Mouse (Mus musculus) ZHBTc4 (cell line): ENCODE results near the gene Idh3a.
A peak's percentile ranks its signal among the peaks of the same experiment; 100 is the strongest.
"Not testable (repeated sequence)": the region's sequence is repeated elsewhere in the genome, so short reads cannot be mapped to it uniquely, and the experiment has no call there.

ENCODE experiments used
- DNase-seq: peaks from one replicate; pipeline ENCODE4 v3.0.0-alpha.2; 2011; ENCODE audit warnings: low read depth, low spot score

Idh3a gene

DNA sequence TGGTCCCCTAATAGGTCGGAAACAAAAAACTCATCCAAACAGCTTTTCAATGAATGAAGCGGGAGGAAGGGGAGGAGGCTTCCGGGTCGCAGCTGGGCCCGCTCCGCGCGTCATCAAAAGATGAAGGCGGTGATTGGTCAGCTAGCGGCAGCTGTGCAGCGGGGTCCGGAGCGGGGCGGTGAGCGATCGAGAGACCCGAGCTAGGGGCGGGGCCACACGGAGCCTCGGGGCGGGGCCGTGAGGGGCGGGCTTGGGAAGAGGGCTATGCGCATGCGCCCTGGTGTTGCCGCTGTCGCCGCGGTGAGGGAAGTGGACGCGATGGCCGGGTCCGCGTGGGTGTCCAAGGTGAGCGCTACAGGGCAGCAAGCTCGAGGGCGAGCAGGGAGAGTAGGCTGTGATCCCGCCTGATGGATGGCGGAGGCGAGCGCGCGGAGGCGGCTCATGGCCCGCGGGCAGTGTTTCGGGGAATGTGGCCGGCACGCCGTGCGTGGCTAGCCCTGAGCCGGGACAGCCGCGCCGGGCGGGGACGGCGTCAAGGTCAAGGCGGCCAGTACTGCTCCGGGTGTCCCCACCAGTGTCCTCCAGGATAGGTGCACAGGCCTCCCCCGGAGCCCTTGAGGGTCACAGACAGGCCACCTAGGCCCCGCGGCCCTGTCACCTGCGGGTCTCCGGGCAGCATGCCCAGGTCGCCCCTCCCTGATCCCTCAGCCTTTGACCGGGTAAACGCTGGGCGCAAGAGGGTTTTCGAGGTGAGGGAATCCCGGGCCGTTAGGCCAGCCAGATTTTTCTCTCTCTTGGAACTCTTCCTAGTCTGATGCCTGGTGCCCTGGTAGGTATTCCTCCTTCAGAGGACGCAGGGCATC is at the start of gene Idh3a:
Gene Idh3a, plus strand, starts transcription at position 136 of the 863 bp plus-strand sequence.
- DNase-seq, result peak; percentile 98

DNA sequence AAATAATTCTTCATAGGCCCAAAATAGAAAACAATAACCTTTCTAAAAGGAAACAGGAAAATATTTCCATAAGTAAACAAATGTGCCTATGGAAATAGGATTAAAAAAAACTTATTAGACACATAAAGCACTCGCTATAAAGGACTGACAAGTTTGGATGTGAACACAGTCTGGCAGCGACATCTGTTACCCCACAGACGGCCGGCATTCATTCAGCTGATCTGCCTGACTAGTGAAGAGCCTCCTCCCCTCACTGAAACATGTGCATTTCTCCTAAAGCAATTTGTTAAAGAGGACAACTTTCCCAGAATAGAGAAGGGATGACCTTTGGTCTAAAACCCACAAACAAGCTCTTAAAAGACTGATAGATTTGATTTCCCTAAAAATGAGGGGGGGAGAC is 49.1 kb upstream of the Idh3a start:
- no peak for DNase-seq

DNA sequence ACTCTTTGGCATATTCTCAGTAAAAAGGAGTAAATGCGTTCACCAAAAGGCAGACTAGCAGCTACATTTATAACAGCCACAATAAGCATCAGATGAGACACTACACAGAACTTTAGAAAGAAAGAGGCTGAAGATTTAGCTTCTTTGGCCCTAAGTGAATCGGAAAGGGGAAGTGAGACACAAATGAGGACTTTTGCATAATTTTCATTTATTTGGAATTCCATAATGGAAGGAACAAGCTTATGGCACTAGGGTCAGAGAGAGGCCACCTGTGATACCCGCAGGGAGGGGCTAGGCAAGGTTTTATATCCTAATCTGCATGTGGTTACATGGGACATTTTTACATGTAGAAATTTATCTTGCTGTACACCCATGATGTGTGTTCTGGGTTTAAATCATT is 48.7 kb upstream of the Idh3a start:
- DNase-seq, result no peak

DNA sequence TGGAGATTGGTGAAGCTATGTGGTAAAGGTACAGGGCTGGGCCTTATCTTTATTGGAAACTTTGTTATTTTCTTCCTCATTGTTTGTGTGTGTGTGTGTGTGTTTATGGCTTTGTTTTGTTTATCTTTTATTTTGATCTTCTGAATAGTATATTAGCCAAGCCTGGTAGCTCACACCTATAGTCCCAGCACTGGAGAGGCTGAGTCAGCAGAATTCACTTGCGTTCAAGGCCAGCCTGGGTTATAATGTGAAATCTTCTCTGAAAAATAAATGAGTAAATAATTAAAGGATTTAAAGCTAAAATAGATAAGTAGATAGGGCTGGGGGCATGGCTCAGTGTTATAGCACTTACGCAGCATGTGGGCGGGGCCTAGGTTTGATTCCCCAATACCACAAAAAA is 47.9 kb upstream of the Idh3a start:
- no peak for DNase-seq

DNA sequence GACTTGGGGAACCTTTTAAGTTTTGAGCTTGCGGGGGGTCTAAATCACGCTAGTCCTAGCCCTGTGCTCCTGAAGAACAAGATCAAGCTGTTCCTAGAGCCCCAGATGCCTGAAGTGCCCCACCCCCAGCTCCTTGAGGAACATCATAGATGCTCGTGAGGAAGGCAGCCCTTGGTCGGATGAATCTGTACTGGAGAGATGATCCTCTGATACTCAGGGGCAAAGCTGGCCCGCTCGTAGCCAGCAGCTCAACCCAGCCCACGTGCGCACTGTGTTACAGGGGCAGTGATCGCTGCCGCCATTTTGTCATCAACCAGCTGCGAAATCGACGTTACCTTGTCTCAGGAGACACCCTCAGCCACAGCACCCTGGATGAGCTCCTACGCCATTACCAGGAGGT is 47.5 kb upstream of the Idh3a start, which contains the start of gene Sh2d7:
Gene Sh2d7, plus strand, starts transcription at position 301 of the 400 bp plus-strand sequence.
- no peak for DNase-seq

DNA sequence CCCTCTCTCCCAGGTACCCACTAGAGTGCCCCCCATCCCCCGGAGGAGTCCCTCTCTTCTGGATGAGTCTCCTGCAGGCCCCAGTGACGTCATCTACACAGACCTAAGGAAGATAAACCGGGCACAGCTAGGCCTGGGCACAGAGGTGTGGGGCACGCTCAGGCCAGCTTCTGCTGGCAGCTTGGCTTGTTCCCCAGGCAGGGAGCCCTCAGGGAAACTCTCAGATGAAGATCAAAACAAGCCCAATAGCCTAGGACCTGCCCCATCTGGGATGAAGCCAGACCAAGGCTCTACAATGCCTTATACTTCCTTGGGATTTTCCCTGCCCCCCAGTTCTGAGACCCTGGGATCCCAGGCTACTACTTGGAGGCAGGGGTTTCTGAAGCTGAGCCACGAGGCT is 45.3 kb upstream of the Idh3a start:
- DNase-seq, result no peak

DNA sequence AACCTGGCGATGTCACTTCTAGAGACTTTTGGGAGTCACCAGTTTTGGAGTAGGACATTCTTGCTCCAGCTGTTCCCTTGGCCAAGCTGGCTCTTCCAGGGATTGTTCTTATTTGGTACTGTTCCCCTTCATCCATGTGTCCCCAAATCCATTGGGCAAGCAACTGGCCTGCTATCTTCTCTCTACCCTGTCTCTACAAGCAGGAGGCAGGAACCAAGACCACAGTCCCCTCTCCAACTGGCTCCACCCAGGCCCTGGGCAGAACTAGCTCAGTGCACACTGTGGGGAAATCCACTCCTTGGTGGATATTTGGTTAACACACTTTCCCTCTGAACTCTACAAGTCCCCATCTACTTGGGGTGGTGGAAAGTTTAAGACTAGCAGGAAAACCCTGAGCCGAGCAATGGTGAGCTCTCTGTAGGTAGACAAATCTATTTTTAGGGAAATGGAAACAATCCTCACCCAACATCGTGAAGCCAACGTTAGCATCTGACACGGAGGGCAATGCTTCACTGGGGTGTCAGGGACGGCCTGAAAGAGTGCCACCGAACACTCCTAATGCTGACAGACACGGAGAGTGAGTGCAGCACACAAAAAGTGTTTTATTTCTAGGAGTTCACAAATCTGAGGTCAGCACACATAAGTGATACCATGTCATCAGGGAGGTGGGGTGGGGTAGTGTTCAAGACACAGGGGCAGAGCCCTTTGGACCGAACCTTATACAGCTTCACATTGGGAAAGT is 41.8 kb upstream of the Idh3a start:
- DNase-seq, result no peak

DNA sequence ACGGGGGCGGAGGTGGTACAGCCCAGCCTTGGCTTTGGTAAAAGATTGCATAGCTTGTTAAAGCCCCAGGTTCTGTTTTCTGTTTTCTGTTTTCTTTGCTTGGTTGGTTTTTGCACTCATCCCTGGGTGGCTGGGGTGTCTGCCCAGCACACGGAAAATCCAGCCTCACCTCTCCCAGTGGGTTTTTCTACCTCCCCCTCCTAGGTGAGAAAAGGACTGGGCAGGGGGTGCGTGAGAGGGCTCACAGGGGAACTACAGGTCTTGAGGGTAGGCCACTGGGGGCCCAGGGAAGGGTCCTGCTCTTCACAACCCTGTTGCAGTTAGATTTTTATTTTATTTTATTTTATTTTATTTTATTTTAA is 41.2 kb upstream of the Idh3a start:
- DNase-seq, result no peak

DNA sequence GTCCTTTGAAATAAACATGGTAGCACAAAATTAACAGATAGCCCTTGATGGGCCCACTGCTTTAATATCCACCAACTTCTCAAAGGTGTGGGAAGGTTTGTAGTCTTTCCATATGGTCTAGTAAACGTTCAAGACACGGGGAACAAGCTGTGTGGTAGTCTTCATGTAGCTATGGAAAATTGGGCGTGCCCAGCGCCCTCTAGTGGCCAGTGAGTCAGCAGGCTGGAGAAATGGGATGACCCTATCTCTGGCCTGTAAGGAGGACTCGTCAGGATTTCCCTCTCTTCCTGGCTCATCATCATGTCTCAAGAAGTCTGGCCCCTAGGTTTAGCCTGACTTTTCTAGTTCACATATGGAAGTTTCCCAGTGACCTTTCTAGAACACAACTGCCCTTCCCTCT is 38.6 kb upstream of the Idh3a start:
- peak; percentile 47 for DNase-seq

DNA sequence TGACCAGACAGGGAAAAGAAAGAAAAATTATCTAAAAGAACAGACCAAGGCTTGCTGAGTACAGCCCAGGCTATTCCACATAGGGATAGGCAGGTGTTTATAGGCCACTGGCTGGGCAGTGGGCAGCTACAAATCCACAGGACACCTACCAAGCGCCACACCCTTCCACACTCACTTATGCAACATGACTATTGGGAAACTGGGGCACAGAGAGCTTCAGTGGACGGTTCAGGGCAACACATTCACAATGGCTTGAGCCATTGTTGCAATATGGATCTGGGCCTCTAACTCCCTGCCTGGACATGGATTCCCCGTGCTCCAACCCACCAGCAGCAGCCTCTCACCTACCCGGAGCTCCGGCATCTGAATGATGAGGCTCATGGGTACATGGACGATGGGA is 36.7 kb upstream of the Idh3a start:
- no peak for DNase-seq

DNA sequence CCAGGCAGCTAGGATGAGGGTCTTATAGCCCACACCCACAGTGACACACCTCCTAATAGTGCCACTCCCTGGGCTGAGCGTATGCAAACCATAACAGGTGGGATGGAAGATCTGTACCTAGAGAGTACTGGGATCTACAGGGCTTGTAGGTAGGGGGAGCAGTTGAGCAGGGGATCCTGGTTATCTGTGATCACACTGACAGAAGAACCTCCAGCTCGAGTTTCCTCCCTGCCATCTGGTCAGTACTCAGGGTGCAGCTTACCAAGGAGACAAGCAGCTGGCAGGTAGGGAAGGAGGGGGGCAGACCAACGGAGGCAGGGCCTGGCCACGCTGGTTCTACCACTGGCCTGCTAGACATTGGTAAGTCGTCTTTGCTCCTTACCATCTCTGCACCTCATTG is 33.7 kb upstream of the Idh3a start:
- peak; percentile 41 for DNase-seq

DNA sequence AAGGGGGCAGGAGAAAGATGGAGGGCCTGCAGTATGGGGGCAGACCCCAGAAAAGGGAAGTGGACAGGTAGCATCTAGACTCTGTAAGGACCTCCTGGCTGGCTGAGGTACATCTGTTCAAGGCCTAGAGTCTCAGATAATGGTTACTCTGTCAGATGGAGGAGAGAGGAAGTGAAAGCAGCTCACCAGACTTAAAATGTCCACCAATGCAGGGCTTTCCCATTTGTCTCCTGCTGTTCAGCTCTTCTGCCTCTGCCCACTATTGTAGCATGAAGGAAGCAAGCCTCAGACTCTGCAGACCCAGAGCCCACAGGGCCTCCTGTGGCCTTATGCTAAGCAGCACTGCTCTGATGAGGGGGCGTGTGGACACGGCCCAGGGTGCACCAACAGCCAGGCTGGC is 31.1 kb upstream of the Idh3a start:
- no peak for DNase-seq

DNA sequence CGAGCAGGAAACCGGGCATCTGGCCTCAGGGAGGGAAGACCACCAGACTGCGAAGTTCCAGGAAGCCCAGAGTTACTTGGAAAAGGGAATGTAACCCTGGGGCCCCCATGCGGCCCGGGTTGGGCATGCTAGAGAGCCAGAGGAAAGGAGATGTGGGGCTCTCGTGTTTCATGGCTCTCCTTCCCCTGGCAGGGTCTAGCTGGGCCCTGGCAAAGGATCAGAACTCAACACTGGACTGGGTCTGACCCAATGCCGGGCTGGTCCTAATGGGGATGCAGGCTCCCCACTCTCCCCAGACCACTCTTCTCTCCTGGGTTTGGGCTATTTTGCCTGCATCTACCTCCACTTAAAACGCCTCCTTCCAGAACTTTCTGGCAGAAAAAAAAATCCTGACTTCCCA is 27.4 kb upstream of the Idh3a start:
- no peak for DNase-seq

DNA sequence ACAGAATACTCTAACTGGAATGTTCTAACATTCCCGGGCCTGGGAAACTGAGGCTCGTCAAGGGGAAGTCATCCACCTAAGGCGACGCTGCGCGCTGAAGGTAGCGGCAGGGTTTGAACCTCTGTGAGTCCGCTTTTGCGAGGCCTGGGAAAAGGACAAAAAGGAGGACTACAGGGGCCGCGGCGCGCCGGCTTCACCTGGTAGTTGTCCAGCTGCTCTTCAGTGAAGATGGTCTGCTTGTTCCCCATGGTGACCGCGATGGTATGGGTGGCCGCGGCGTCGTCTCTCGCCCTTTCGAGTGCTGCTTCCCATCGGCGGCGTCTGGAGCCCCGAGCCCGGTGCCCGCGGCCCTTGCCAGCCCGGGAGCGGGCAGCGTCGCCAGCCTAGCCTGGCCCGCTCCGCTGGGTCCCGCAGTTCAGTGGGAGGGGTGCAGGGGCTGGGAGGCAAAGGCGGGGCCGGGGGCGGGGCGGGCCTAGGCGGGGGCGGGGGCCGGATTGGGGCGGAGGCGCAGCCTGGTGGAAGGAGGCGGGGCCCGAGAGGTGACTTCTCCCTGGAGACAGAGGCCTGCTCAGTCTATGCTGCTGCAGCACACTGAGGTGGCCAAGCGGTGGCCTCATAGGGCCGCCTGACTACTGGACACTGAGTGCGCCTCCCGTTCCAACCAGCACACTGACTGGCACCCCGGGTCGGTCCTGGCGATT is 26.2 kb upstream of the Idh3a start, which contains the start of gene Cib2:
Gene Cib2, minus strand, starts transcription at position 448 of the 701 bp plus-strand sequence.
- DNase-seq, result peak; percentile 77

DNA sequence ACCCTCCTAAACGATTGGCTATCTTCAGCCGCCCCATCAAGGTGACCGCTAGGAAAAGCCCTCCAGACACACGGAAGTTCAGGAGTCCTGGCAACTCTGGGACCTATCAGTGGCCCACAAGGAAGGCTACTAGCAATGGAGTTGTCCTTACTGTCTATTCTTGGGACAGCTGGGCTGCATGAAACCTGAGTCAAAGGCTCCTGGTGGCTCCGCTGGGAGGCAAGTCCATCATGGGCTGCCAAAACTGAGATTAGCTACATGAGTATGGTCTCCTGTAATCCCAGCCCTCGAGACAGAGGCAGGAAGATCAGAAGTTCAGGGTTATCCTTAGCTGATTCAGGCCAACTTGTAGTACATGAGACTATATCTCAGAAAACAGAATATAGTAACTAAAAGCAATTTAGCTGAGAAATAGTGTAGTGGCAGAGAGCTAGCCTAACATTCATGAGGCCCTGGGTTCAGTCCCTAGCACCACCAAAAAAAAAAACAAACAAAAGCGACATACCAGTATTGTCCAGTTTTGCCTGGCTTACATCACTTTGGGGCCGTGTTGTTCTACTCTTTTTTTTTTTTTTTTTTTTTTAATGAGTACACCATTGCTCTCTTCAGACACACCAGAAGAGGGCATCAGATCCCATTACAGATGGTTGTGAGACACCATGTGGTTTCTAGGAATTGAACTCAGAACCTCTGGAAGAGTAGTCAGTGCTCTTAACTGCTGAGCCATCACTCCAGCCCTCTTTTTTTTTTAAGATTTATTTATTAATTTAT is 25.1 kb upstream of the Idh3a start:
- peak; percentile 9 for DNase-seq

DNA sequence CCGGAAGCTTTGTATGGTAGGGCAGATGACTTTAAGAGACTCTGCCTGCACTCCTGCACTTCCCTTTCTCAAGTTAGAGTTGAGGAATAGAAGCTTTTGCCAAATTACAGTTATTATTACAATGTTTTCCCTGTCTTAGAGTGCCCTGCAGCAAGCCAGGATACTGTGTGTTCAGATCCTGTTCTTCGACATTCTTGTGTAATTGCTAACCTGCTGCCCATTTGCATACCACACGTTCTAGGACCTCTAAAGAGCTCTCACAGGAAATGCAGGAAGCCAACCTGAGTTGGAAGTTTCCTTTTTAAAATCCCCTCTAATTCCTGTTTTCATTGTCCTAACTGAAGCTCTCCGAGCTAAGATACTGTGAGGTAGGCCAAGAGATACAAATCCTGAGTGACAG is 19.2 kb upstream of the Idh3a start:
- DNase-seq, result no peak

DNA sequence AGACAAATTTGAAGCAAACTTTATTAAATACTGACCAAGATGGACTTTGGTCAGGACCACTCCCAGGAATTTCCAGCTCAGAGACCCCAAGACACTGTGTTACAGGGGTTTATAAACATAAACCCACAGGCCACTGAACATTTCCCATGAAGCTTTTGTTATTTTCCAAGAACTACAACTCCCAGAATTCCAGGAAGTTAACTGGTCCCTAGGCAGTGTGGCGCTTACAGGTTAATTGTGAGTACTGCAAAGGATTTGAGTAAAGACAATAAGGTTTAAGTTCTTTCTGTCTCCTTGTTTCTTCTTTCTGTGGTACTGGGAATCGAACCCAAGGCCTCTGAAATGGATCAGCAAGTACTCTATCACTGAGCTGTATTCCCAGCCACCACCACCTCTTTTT is 17.4 kb upstream of the Idh3a start:
- DNase-seq, result peak; percentile 60

DNA sequence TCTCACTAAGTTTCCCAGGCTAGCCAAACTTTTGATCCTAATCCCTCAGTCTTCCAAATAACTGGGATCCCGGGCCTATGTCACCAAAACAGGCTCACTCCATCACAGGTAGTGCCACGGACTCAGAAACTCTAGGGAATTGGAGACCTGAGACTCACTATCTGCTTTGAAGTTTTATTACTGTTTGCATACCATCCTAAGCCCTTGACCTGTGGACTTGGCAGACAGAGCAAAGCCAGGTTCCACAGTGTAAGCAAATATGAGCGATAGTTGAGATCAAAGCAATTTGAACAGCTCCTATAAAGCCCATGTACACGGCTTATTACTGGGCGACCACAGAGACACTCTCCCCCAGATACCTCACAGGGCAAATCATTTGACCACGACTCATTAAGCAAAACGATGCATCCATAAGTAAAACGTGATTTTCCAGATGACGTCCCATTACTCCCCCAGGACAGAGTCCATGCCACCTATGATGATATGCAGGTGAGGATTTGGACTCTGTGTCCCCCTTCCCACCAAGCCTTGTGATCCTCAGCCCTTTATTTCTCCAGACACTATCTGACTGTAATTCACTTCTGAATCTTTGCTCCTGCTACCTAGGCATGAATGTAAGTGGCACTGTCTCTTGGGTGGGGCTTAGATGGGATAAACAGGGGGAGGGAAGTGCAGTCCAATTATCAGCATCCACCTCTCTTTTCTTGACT is 14.8 kb upstream of the Idh3a start:
- no peak for DNase-seq

DNA sequence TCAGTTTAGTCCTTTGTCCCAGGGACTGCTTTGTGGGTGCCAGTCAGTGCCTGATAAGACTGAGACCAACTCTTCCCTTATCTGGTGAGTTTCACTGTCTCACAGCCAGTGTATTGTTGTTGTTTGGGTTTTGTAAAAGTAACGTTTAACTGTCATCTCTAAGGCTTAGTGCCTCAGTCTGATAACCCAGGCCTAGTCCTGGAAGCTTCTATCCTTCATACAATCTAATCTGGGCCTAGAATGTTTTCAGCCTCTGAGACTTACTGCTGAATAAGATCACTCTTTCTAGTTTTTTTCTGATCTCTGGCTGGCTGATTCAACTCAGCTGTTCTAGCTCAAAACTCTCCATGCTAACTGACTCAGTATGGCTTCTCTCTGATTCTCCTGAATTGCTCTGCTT is 2.4 kb upstream of the Idh3a start:
- no peak for DNase-seq

DNA sequence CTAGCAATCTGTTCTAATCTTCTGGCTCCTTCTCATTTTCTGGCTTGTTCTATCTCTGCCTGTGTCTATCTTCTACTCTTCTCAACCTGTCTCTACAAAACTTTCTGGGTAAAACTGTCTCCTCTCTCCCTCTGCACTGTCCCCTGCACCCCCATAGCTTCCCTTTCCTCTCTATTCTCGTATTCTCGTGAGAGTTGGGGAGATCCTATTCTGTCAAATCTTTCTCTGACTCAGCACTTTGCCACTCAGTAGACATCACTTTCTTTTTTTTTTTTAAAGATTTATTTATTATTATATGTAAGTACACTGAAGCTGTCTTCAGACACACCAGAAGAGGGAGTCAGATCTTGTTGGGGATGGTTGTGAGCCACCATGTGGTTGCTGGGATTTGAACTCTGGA is 2.0 kb upstream of the Idh3a start:
- DNase-seq, result not testable (repeated sequence)

DNA sequence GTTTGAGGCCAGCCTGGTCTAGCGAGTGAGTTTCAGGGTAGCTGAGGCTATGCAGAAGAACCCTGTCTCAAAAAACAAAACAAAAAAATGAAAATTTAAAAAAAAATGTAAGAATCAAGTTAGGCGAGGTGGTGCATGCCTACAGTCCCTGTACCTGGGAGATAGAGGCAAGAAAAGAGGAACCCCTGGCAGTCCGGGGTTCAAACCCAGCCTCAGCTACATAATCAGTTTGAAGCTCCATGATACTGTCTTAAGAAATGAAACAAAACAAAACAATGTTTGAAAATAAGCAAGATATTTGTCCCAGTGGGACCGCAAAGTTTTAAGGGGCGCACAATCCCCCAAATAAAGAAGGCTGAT is 315 bp upstream of the Idh3a start:
- DNase-seq, result no peak
